Mouse (Mus musculus) liver, postnatal 0 days (tissue): Measurements from ENCODE around the gene Cdk17.

ENCODE experiments used
- CTCF ChIP-seq: sonication (generic); IDR thresholded peaks from 2 replicates; pipeline ENCODE4 v1.5.1; 2016; ENCODE audit warnings: antibody characterized with exemption, low read depth
- EP300 ChIP-seq: IDR thresholded peaks from 2 replicates; pipeline ENCODE4 v1.6.1; 2016; ENCODE audit warnings: antibody characterized with exemption, low read depth, mild to moderate bottlenecking

DNA sequence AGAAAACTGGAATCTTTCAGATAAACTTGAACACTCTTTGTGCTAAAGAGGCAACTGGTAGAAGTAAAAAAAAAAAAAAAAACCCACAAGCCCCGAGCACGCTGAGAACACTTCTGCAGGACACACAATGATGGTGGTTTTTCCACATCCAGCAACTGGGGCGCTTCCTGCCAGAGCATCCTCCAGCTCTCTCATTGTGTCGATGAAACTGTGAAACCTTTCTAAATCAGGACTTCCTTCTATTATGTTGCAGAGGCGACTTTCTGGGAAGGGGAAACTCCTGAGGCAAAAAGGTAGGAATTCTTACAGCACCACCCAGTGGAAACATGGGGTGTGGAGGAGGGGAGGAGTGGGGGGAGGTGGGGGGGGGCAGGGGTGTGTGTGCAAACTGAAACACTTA is 137.1 kb downstream of the Cdk17 start:
- TF ChIP-seq CTCF (no peak; the same call in 1 of the 2 replicates), EP300 (no peak)
